Mouse (Mus musculus): ENCODE results near the gene BC037034.

- no peak for TF ChIP-seq CTCF (conservative IDR thresholded peaks at IDR 0.05; ENCODE audit: low read length)
- no peak for TF ChIP-seq NANOG (IDR thresholded peaks at IDR 0.05; ENCODE audit: borderline replicate concordance, low read length)
Observed at GRCm38 (mm10) chr5:138279585-138280424, 16.0 kb upstream of the BC037034 start, which contains the start of the genes Gm43720, Gpc2 and Stag3.
